Mouse (Mus musculus) liver, embryonic 13.5 days (tissue): ENCODE results near the gene Tbx19. TPM values are rescaled to one million over a fixed set of nuclear protein-coding genes. Genes with fewer than 3 reads are reported as not detected.

Source experiments
- ATAC-seq: fragments of 200-750 bp; cut with Nextera tagmentation; 2 replicates; pipeline ENCODE4 v1.8.0; 2017; ENCODE audit warnings: low read depth, mild to moderate bottlenecking, moderate number of reproducible peaks, moderate library complexity
- DNase-seq: peaks from one replicate; pipeline ENCODE4 v3.0.0; 2022
- H3K27ac ChIP-seq: fragments of 300-500 bp; sonication (generic); 2 replicates; pipeline ENCODE4 v1.5.1; 2015; ENCODE audit warnings: moderate library complexity, mild to moderate bottlenecking, inconsistent platforms
- H3K27me3 ChIP-seq: fragments of 300-500 bp; sonication (generic); 2 replicates; pipeline ENCODE4 v1.6.1; 2015; ENCODE audit warnings: mild to moderate bottlenecking, inconsistent platforms
- H3K36me3 ChIP-seq: fragments of 300-500 bp; sonication (generic); 2 replicates; pipeline ENCODE4 v1.6.1; 2015; ENCODE audit warnings: mild to moderate bottlenecking, inconsistent platforms
- H3K4me1 ChIP-seq: fragments of 300-500 bp; sonication (generic); replicated peaks from 2 replicates; pipeline ENCODE4 v1.6.1; 2015; ENCODE audit warnings: inconsistent platforms
- H3K4me2 ChIP-seq: fragments of 300-500 bp; sonication (generic); 2 replicates; pipeline ENCODE4 v1.6.1; 2015; ENCODE audit warnings: inconsistent platforms, mild to moderate bottlenecking, moderate library complexity
- H3K4me3 ChIP-seq: fragments of 300-500 bp; sonication (generic); replicated peaks from 2 replicates; pipeline ENCODE4 v1.5.1; 2015; ENCODE audit warnings: mild to moderate bottlenecking, inconsistent platforms
- H3K9ac ChIP-seq: fragments of 300-500 bp; sonication (generic); 2 replicates; pipeline ENCODE4 v1.6.1; 2015; ENCODE audit warnings: mild to moderate bottlenecking, inconsistent platforms
- H3K9me3 ChIP-seq: fragments of 300-500 bp; sonication (generic); replicated peaks from 2 replicates; pipeline ENCODE4 v1.6.1; 2016; ENCODE audit warnings: inconsistent platforms
- WGBS: fragments of 180-500 bp; shearing (Covaris S2); methylation state at CpG from one replicate; pipeline ENCODE4 v1.1.7; 2015; ENCODE audit not compliant: insufficient replicate concordance; 5-methylcytosine and 5-hydroxymethylcytosine counted together
- polyA plus RNA-seq: library from polyadenylated mRNA; unstranded; fragments of >200 nt; fragmentation: Nextera tagmentation; extraction: Ambion mirVana; gene quantifications from 2 replicates; pipeline ENCODE4 v1.2.1, GENCODE M21; 2015

Gene Tbx19
- polyA plus RNA-seq, 1 experiment from 2014 or later = 0.03 TPM

- Histone ChIP-seq H3K9ac (no peak overlapping the region), H3K36me3 (peaks cover 22% of the 10 kb centered on the region), H3K27me3 (no peaks in the 10 kb centered on the region), H3K4me3 (no peak overlapping the region), H3K4me1 (peaks cover 9% of the 10 kb centered on the region; the same call in 1 of the 2 replicates), H3K9me3 (no peaks in the 10 kb centered on the region), H3K27ac (no peak overlapping the region), H3K4me2 (no peak overlapping the region)
- ATAC-seq (no peak), DNase-seq (no peak)
- WGBS = 72% methylated on average over 6 of the region's 6 CpGs
These were observed 22.8 kb upstream of the Tbx19 start for GRCm38 (mm10) chr1:165183400-165183799.

- DNase-seq (no peak), ATAC-seq (no peak)
- Histone ChIP-seq H3K4me2 (no peak overlapping the region), H3K4me3 (no peak overlapping the region), H3K4me1 (no peaks in the 10 kb centered on the region), H3K9ac (no peak overlapping the region), H3K27ac (no peak overlapping the region), H3K36me3 (peaks cover 27% of the 10 kb centered on the region), H3K9me3 (no peaks in the 10 kb centered on the region), H3K27me3 (no peaks in the 10 kb centered on the region)
- WGBS = 63% methylated on average over 5 of the region's 5 CpGs
These were observed 18.7 kb upstream of the Tbx19 start for GRCm38 (mm10) chr1:165179321-165179720.

- H3K9ac ChIP-seq = no peak overlapping the region
- 72% methylated on average over 6 of the region's 6 CpGs for WGBS
- no peak overlapping the region for H3K27ac ChIP-seq
- no peak for DNase-seq
- H3K4me2 ChIP-seq = no peak overlapping the region
- H3K9me3 ChIP-seq = no peaks in the 10 kb centered on the region
- H3K36me3 ChIP-seq = peaks cover 27% of the 10 kb centered on the region
- no peaks in the 10 kb centered on the region for H3K27me3 ChIP-seq
- H3K4me3 ChIP-seq = no peak overlapping the region
- no peak for ATAC-seq
- no peaks in the 10 kb centered on the region for H3K4me1 ChIP-seq
These were observed 17.5 kb upstream of the Tbx19 start for GRCm38 (mm10) chr1:165178075-165178474.

GRCm38 (mm10) chr1:165174059-165174616 is 13.6 kb upstream of the Tbx19 start:
- H3K4me3 ChIP-seq = no peak overlapping the region
- H3K4me1 ChIP-seq = no peaks in the 10 kb centered on the region
- H3K27me3 ChIP-seq = no peaks in the 10 kb centered on the region
- WGBS = 44% methylated on average over 9 of the region's 9 CpGs
- H3K9me3 ChIP-seq = no peaks in the 10 kb centered on the region
- ATAC-seq = no peak
- H3K27ac ChIP-seq = no peak overlapping the region
- peaks cover 17% of the 10 kb centered on the region for H3K36me3 ChIP-seq
- no peak for DNase-seq
- no peak overlapping the region for H3K9ac ChIP-seq
- no peak overlapping the region for H3K4me2 ChIP-seq

GRCm38 (mm10) chr1:165171277-165171676 is 10.7 kb upstream of the Tbx19 start:
- 69% methylated on average over 7 of the region's 8 CpGs for WGBS
- H3K9ac ChIP-seq = no peak overlapping the region
- ATAC-seq = no peak

DNA sequence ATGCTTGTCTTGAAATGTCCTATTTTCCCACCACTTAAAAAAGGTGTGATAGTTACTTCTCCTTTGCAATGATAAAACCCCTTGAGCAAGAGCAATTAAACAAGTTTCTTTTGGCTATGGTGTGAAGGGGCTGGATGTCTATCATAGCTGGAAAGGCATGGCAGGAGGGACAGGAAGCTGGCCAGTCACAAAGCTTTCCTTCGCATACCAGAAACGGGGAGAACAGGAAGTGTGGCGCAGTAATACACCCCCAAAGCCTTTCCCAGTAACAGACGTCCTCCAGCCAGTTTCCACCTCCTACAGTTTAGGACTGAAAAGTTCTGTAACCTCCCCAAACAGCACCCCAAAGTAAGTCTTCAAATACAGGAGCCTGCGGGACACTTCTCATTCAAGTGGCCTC is 9.6 kb upstream of the Tbx19 start:
- ATAC-seq = no peak
- 33% methylated on average over 5 of the region's 5 CpGs for WGBS
- no peaks in the 10 kb centered on the region for H3K9me3 ChIP-seq

More at GRCm38 (mm10) chr1:165171277-165171676, 10.7 kb upstream of the Tbx19 start:
- Histone ChIP-seq H3K4me3 (no peak overlapping the region), H3K4me1 (no peaks in the 10 kb centered on the region), H3K4me2 (no peak overlapping the region), H3K9me3 (no peaks in the 10 kb centered on the region), H3K36me3 (no peaks in the 10 kb centered on the region), H3K27ac (no peak overlapping the region), H3K27me3 (no peaks in the 10 kb centered on the region)
- no peak for DNase-seq

DNA sequence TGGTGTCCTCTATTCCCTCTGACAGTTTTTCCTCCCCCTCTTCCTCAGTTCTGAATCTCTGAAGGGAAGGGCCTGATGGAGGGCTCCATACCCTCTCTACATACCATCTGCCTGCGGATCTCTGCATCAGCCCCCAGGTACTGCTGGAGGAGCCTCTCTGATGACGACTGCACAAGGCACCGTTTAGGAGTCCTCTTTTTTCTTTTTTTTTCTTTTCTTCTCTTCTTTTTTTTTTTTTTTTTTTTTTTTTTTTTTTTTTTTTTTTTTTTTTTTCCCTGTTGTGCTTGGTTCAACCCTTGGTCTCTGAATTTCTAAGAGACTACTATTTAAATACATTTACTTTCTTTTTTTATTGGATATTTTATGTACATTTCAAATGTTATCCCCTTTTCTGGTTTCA is 8.9 kb upstream of the Tbx19 start:
- WGBS = 58% methylated on average over 3 of the region's 3 CpGs
- Histone ChIP-seq H3K9me3 (no peaks in the 10 kb centered on the region), H3K36me3 (no peaks in the 10 kb centered on the region), H3K27me3 (no peaks in the 10 kb centered on the region), H3K4me3 (no peak overlapping the region), H3K4me2 (no peak overlapping the region), H3K4me1 (no peaks in the 10 kb centered on the region), H3K27ac (no peak overlapping the region), H3K9ac (no peak overlapping the region)
- DNase-seq (no peak), ATAC-seq (no peak)

More for the DNA sequence above, 9.6 kb upstream of the Tbx19 start:
- H3K27ac ChIP-seq = no peak overlapping the region
- no peak overlapping the region for H3K9ac ChIP-seq
- no peaks in the 10 kb centered on the region for H3K4me1 ChIP-seq
- no peak overlapping the region for H3K4me3 ChIP-seq
- no peaks in the 10 kb centered on the region for H3K27me3 ChIP-seq
- no peaks in the 10 kb centered on the region for H3K36me3 ChIP-seq
- DNase-seq = no peak
- H3K4me2 ChIP-seq = no peak overlapping the region

DNA sequence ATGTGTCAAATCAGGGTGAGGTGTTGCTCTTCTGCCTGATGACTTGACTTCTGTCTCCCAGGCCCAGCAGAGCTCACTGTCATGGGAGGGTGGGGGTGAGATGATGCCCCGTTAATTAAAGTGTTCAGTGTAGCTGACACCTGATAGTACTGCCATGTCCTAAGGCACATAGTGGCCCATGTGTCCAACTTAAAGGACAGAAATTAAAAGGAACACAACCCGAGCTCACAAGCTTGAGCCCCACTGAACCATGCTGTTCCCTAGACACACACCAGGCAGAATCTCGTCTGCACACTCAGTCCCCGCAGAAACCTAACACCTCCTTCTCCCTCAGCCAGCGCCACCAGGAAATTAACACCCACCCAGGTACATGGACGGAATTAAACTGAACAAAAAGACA is 4.3 kb upstream of the Tbx19 start:
- 78% methylated on average over 6 of the region's 6 CpGs for WGBS
- Histone ChIP-seq H3K27ac (no peak overlapping the region), H3K27me3 (no peaks in the 10 kb centered on the region), H3K4me2 (no peak overlapping the region), H3K9ac (no peak overlapping the region), H3K4me1 (no peaks in the 10 kb centered on the region), H3K36me3 (no peaks in the 10 kb centered on the region), H3K9me3 (no peaks in the 10 kb centered on the region), H3K4me3 (no peak overlapping the region)
- ATAC-seq (no peak), DNase-seq (no peak)

DNA sequence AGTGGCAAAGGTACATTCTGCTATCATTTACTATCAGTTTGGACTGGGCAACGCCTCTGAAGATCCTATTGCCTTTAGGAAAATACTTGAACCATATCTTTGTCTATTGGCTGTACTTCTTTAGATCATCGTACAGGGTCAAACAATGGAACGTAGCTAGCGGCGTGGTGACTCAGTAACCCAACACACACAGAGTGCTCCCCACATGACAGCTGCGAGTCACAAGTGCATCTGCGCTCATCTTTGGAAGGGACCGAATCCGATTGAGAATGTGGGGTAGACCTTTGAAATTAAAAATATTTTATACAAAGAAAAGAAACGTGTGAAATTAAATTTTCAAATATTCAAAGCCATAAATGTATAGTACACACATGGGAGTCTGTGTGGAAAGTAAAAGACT is 1.7 kb downstream of the Tbx19 start:
- Histone ChIP-seq H3K4me3 (no peak overlapping the region), H3K36me3 (no peaks in the 10 kb centered on the region), H3K27me3 (no peaks in the 10 kb centered on the region), H3K4me1 (no peaks in the 10 kb centered on the region), H3K9ac (no peak overlapping the region), H3K27ac (no peak overlapping the region), H3K4me2 (no peak overlapping the region), H3K9me3 (no peaks in the 10 kb centered on the region)
- DNase-seq (no peak), ATAC-seq (no peak)
- 69% methylated on average over 10 of the region's 10 CpGs for WGBS

DNA sequence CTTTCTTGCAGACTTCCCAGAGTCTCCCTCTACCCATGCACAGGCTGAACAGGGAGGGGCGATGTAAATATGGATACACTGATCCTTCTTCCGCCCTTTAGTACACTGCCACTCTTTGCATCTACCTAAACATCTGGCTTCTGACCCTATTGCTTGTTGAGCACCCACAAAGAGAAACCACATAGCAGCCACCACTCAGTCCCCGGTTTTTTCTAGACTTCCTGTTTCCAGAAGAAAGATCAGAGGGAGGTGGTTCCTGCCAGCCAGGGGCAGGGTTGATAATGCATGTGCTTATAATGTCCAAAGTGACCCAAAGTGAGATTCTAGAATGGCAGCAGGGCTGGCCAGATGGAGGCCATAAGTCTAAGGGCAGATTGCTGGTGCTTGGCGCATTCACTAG is 6.4 kb downstream of the Tbx19 start:
- Histone ChIP-seq H3K27ac (no peak overlapping the region), H3K4me1 (no peaks in the 10 kb centered on the region), H3K27me3 (no peaks in the 10 kb centered on the region), H3K9ac (no peak overlapping the region), H3K36me3 (no peaks in the 10 kb centered on the region), H3K4me2 (no peak overlapping the region), H3K9me3 (no peaks in the 10 kb centered on the region), H3K4me3 (no peak overlapping the region)
- no peak for DNase-seq
- ATAC-seq = no peak
- WGBS = 32% methylated on average over 4 of the region's 4 CpGs

- H3K27ac ChIP-seq = no peak overlapping the region
- ATAC-seq (no peak), DNase-seq (no peak)
- H3K4me2 ChIP-seq = no peak overlapping the region
- no peaks in the 10 kb centered on the region for H3K4me1 ChIP-seq
- H3K9me3 ChIP-seq = no peaks in the 10 kb centered on the region
- 54% methylated on average over 8 of the region's 8 CpGs for WGBS
- H3K36me3 ChIP-seq = no peaks in the 10 kb centered on the region
- H3K27me3 ChIP-seq = no peaks in the 10 kb centered on the region
- H3K9ac ChIP-seq = no peak overlapping the region
- H3K4me3 ChIP-seq = no peak overlapping the region
These were observed 9.4 kb downstream of the Tbx19 start for GRCm38 (mm10) chr1:165151216-165151615.

GRCm38 (mm10) chr1:165142343-165142916 is 18.1 kb downstream of the Tbx19 start:
- 76% methylated on average over 12 of the region's 12 CpGs for WGBS
- ATAC-seq = no peak
- Histone ChIP-seq H3K27me3 (no peaks in the 10 kb centered on the region), H3K4me2 (no peak overlapping the region), H3K9me3 (no peaks in the 10 kb centered on the region), H3K36me3 (no peaks in the 10 kb centered on the region), H3K4me1 (no peaks in the 10 kb centered on the region), H3K4me3 (no peak overlapping the region), H3K9ac (no peak overlapping the region), H3K27ac (no peak overlapping the region)
- no peak for DNase-seq
